Mouse (Mus musculus) thymus, postnatal 4 days (tissue): ENCODE data around the gene Smagp.

Experiments
- DNase-seq: peaks from one replicate; pipeline ENCODE4 v3.0.0; 2021

The Smagp gene

DNA sequence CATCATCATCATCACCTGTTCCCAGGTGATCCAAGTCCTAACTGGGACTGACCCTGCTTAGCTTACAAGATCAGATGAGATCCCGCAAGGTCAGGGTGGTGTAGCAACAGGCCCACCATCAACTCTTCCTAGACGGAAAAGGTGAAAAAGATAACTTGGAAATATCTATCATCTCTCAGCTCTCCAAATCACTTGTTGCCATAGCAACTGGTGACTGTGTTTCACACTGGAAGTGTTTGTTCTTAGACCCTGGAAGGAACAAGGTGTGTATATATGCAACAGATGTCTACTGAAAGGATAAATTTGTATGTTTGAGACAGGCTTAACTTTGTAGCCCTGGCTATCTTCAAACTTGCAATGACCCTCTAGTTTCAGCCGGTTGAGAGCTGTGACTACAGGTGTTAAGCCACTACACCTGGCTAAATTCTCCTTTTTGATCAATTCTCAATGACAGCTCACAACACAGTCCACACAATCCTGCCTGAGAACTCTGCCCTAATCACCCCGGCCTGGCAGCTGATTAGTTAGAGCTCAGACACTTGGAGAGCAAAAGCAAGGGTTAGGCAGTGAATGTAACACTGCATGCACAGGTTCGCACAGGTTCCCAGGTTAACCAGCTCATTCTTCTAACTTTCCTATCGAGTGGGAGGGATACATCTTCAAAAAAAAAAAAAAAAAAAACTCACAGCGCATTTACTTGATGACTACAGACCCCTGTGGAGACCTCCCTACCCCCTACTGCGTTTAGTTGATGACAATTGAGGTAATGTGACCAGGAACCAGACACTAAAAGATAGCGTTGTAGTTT, 28.9 kb upstream of the Smagp start:
- DNase-seq, result no peak

- peak; percentile 63 for DNase-seq
Observed at GRCm38 (mm10) chr15:100664813-100665274, 28.1 kb upstream of the Smagp start.

GRCm38 (mm10) chr15:100660805-100661204, 24.1 kb upstream of the Smagp start:
- no peak for DNase-seq

DNA sequence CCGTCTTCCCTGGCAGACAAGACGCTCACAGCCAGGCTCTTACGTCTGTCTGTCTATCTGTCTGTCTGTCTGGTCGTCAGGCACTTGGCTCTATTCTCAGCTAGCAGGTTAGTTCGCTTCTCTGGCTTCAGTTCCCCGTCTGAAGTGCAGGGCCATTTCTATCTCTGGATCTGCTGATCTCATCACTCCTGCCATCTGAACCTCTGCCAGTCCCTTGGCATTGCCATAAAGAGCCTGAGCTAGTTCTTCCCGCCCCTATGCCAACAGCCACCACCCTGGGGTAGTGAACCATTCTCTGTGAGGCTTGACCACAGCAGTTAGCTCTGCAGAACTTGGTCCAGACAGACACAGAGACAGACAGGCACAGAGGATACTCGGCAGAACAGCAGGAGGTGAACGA, 23.6 kb upstream of the Smagp start:
- no peak for DNase-seq

DNA sequence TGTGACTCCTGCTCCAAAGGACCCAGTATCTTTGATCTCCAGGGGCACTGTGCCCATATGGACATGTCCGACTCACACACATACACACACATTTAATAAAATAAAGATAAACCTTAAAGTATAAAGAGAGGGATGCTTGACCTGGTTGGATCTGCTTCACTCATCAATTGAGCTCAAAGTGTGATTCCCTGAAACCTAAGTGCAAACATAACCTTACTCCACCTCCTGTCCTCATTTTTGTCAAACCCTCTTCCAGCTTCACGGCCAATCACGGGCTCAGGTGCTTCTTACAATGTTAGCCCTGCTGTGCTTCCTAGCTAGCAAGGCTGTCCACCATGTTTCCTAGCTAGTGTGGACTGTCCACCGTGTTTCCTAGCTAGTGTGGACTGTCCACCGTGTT, 18.5 kb upstream of the Smagp start:
- no peak for DNase-seq

DNA sequence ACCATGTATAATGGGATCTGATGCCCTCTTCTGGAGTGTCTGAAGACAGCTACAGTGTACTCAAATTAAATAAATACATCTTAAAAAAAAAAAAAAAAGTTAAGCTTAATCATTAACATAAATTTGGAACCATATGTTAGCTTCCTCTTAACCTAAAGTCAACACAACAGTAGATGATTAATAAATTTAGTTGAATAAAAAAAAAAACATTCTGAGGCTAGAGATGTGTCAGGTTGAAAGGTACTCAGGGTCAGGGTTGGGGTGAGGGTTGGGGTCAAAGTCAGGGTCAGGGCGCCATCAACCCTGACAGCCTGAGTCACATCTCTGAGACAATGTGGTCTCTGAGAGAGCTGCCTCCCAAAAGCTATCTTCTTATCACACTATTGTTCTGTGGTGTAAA, 17.5 kb upstream of the Smagp start:
- no peak for DNase-seq

DNA sequence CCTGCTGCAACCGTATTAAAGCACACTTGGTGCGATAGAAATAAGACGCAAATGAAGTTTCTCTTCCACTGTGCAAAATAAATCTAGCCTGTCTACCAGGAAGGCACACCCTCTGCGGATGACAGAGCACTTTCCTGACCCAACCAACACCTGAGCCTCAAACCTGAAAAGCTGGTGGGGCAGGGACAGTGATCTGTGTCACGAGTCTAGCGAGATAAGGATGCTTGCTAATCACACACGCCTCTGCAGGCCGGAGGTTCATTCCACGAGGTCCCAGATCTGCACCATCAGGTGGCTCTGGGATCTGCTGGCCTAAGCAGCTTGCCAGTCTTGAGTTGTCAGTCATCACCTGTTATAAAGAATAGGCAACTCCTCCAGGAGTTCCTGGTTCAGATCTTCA, 14.9 kb upstream of the Smagp start:
- no peak for DNase-seq

DNA sequence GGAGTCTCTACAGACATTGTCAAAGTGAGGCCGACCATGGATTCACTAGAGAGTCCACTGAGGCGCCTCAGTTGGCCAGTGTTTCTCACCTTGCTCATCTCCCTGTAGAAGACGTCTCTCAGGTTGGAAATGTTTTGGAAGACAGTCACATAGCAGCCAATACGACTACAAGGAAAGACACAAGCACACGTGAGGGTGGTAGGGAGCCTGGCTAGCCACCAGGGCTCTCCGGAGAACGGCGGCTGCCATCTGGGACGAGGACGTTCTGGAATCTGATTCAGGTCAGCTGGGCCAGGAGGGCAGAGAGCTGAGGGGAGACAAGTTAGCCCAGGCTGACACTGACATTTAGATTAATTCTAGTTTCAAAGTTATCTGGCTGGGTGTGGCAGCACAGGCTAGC, 13.4 kb upstream of the Smagp start:
- DNase-seq, result no peak

DNA sequence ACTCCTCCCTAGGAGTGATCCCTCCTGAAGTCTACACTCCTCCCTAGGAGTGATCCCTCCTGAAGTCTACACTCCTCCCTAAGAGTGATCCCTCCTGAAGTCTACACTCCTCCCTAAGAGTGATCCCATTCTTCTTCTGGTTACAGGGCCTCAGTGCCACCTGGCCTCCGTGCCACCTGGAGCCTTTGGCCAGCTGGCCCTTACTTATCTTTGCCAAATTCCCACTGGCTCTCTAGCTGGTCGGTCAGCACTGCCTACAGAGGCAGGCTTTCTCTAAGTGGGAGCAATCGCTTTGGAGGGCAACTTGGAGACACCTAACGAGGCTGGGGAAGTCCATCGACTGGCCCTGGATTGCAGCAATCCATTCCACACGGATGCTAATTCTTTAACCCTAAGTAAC, 9.4 kb upstream of the Smagp start:
- no peak for DNase-seq

- no peak for DNase-seq
Observed at GRCm38 (mm10) chr15:100642451-100642850, 5.7 kb upstream of the Smagp start.

GRCm38 (mm10) chr15:100641226-100641810, 4.6 kb upstream of the Smagp start:
- DNase-seq, result no peak

- DNase-seq, result no peak
Observed at GRCm38 (mm10) chr15:100639972-100640750, 3.4 kb upstream of the Smagp start.

DNA sequence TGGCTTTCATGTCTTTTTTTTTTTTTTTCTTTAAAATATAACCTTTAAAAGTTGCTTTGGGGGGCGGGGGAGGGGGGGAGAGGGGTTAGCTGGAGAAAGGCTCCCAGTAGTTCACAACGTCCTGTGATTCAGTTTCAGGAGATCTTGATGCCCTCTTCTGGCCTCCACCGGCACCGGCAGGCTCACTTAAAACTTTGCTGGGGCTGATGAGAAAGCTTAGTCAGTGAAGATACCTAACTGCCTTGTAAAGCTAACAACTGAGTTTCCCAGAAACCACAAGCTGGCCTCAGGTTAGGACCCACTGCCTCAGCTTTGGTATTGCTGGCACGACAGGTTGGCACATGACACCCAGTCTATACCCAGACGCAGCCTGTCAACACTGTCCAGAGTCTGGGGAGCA, 921 bp upstream of the Smagp start:
- DNase-seq, result peak; percentile 71

DNA sequence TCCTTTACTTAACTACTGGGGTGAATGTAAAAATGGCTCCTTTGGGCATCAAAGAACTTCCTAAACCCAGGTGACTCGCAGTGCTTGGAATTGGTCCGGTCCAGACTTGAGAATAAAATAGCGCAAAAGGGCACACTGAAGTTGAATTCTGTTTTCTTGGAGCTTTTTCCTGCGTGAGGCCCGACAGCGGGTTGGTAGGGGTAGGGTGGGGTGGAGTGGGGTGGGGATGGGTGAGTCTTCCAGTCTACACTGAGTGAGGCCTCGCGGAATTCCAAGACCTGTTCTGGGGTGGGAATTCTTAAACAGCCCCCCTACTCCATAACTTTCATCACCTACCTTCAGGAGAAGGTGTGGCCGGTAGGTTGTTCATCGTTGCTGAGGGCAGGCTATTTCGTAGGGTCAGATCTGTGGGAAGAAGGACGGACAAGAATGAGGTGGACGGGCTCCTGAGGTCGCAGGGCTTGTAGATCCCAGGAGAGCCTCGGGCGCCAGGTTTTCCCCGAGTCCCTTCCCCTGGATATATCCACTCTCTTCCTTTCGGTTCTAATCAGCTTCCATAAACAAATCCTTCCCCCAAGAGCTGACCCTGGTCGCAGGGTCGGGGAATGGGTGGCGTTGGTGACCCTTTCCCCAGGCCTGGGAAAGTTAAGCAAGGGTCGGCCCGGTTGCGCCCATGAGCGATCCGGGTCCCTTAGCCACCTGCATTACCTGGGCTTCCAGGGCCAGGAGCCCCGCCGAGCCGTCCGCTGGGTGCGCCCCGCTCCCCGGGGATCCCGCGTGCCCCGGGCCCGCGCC, 692 bp downstream of the Smagp start:
- no peak for DNase-seq

DNA sequence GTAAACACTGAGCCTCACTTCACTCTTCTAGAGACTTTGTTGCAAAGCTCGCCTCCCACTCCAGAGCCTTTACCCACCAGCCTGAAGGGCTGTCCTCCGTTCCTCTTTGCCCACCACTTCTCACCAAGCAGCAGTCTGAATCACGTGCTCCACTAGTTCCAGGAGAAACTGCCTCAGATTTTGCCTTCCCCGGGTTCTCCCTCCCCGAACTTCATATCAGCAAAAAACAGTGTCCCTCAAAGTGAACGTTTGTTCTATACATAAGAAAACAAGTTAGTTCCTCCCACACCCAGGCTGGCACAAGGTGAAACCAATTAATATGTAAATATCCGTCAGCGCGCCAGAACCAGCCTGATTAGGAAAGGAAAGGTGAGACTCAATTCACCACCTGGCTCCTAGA, 1.5 kb downstream of the Smagp start:
- no peak for DNase-seq

DNA sequence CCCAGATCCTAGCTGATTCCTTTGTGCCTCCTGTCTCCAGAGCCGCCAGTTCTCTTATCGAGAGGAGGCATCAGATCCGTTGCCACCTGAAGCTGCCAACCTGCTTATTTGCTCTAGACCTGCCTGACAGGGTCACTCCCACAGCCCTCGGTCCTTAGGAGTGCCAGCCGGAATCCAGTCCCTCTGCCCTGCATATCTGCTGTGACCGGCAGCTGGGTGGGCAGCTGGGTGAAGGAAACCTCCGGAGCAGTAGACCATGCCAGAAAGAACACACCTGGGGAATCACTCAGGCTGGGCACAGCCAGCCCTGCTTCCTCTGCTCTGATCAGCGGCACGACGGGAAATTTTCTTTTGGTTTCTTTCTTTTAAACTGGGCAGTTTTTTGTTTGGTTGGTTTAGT, 3.4 kb downstream of the Smagp start:
- no peak for DNase-seq

DNA sequence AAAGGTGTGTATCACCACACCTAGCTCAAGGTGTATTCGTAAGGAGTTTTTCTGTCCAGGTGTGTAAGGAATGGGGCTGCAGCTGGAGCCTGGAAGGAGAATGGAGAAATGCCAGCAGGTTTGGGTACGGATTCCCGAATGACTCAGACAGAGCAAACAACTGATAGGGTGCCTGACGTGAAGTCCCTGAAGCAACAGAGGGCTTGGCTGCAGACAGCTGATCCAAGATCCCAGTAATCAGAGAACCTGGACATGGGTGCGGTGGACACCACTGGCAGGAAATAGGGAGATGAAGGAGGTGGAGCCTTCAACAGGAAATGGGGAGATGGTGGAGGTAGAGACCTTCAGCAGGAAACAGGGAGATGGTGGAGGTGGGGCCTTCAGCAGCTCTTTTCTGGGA, 4.4 kb downstream of the Smagp start:
- no peak for DNase-seq

DNA sequence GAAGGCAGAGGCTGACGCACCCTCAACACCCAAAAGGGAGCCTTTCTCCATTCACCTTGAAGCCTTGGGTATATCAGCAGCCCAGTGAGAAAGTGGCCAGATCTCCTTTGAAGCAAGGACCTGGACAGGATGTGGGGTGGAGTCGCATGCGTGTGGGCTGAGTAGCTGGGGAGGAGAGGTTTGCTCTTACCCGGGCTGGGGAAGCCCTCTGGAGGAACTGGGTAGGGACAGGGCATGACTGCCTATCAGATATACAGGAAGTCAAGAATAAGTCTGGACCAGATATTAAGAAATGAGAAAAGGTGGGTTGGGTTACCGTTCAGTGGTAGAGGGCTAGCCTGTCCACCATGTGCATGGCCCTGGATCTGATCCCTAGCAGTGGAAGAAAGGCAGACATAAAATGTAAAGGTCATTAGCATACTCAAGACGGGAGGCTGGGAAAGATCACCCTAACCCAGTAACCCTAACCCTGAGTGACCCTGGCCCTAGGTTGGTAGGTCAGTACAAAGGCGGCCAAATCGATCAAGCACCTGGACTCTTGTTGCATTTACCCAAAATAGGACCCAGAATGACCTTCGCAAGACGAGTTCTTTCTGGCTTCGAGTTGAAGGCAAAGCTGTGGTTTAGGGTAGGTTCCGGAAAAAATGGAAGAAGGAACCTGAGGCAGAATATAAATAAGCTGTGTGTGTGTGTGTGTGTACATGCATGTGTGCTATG, 5.1 kb downstream of the Smagp start:
- DNase-seq, result no peak

GRCm38 (mm10) chr15:100630126-100630525, 6.6 kb downstream of the Smagp start:
- no peak for DNase-seq

DNA sequence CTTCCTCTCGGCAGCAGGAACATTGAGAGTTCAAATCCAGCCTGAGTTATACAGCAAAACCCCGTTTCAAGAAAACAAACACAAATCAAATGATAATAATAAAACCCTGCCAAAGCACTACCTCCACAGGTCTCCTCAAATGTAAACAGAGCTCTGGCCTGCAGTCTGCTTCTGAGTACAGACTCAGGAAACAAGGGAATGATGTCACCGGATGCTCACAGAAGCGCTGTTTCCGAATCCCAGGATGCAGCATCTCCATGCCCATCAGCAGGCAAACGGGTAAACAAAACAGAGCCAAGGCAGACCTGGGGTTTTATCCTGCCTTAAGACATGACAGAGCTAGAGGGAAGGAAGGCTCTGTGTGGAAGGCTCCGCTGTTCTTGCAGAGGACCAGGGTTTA, 7.9 kb downstream of the Smagp start:
- no peak for DNase-seq

DNA sequence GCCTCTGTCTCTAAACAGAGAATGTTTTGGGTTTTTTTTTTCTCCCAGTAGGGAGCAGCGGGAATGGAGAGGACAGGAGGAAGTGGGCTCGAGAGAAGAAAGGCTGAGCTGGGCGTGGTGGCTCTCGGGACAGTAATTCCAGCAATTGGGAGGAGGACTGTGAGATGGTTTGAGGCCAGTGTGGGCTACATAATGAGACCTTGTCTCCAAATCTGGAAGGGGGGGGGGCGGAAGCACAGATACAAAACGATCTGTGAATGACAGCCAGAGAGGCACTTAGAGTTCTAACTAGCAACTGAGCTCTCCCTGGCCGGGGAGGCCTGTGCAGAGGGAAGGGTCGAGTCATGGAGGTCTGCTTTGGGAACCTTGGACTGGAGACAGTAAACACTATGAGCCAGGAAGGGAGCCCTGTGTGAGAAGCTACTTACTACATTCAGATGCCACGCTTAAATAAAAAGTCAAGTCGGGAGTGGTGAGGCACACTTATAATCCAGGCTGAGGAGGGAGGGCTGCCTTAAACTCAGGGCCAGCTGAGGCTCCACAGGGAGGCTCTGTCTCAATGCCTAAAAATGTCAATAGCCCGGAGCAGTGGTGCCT, 8.9 kb downstream of the Smagp start:
- DNase-seq, result no peak

DNA sequence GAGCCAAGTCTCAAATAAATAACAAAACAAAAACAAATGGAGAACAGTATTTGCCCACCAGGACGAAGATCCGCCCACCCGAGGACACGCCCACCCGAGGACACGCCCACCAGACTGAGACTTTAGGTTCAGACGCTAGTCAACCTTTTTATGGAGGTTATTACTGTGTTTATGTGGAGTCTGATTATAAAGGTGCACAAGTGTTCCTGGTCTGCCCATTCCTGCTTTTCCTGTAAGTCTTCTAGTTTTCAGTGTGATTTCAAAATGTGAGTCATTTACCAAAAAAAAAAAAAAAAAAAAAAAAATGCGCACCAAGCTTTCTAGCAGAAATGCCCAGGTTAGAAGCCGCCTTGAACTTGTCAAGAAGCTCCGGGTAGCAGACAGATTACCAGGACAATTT, 9.5 kb downstream of the Smagp start:
- DNase-seq, result peak; percentile 43
